Mouse (Mus musculus) adrenal gland, adult 8-10 months (tissue): ENCODE data around the gene Reep6. TPM values are rescaled to one million over a fixed set of nuclear protein-coding genes. Genes with fewer than 3 reads are reported as not detected.

Experiments
- DNase-seq: peaks from one replicate; pipeline ENCODE4 v3.0.0; 2022
- total RNA-seq, 4 experiments: library from RNA; stranded (reverse); gene quantifications; 2 replicates each; pipeline ENCODE4 v1.2.4; 2022

Reep6 gene
- total RNA-seq, 4 experiments from 2014 or later: 5.1 to 6.6 (median 5.9) TPM

- DNase-seq: no peak
Measured at GRCm38 (mm10) chr10:80301256-80302081, 28.3 kb upstream of the Reep6 start.

- DNase-seq: no peak
Measured at GRCm38 (mm10) chr10:80302082-80302355, 27.7 kb upstream of the Reep6 start.

DNA sequence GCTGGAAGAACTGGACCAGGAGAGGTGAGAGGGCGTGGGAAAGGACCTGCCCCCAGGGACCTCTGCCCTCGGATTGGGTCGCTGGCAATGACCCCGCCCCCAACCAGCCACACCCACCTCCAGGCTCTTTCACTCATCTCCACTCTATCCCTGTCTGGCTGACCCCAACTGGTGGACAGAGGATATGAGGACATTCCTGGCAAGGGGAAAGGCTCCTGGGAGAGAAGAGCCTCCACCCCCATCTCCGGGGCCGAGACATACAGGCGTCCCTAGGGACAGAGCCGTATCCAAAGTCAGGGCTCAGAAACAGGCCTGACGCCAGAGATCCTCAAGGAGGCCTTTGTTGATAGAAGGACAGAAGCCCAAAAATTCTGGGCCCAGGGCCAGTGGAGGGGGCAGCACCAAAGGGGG is 27.3 kb upstream of the Reep6 start:
- DNase-seq: no peak

- no peak for DNase-seq
Measured at GRCm38 (mm10) chr10:80304458-80304857, 25.3 kb upstream of the Reep6 start.

GRCm38 (mm10) chr10:80304862-80305261 is 24.9 kb upstream of the Reep6 start:
- no peak for DNase-seq

DNA sequence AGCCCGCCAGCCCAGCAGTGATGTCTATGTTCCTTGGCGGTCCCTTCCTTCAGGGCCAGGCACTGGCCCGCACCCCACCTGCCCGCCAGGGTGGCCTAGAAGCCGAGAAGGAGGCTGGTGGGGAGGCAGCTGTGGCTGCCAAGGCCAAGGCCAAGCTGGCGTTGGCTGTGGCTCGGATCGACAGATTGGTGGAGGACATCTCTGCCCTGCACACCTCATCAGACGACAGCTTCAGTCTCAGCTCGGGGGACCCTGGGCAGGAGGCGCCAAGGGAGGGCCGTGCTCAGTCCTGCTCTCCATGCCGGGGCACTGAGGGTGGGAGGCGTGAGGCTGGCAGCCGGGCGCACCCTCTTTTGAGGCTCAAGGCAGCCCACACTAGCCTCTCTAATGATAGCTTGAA is 18.2 kb upstream of the Reep6 start:
- no peak for DNase-seq

DNA sequence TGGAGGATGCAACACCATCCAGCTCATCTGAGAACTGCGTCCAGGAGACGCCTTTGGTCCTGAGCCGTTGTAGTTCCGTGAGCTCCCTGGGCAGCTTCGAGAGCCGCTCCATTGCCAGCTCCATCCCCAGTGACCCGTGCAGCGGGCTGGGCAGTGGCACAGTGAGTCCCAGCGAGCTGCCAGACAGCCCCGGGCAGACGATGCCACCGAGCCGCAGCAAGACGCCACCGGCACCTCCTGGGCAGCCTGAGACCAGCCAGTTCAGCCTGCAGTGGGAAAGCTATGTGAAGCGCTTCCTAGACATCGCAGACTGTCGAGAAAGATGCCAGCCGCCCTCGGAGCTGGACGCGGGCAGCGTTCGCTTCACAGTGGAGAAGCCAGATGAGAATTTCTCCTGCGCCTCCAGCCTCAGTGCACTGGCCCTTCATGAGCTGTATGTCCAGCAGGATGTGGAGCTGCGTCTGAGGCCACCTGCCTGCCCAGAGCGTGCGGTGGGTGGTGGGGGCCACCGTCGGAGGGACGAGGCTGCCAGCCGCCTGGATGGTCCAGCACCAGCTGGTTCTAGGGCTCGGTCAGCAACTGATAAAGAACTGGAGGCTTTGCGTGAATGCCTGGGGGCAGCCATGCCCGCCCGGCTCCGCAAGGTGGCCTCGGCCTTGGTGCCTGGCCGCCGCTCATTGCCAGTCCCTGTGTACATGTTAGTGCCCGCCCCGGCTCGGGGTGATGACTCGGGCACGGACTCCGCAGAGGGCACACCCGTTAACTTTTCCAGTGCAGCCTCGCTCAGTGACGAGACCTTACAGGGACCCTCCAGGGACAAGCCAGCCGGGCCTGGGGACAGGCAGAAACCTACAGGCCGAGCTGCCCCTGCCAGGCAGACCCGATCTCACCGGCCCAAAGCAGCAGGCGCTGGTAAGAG is 16.9 kb upstream of the Reep6 start:
- DNase-seq: no peak

- no peak for DNase-seq
Measured at GRCm38 (mm10) chr10:80313627-80314201, 16.0 kb upstream of the Reep6 start.

DNA sequence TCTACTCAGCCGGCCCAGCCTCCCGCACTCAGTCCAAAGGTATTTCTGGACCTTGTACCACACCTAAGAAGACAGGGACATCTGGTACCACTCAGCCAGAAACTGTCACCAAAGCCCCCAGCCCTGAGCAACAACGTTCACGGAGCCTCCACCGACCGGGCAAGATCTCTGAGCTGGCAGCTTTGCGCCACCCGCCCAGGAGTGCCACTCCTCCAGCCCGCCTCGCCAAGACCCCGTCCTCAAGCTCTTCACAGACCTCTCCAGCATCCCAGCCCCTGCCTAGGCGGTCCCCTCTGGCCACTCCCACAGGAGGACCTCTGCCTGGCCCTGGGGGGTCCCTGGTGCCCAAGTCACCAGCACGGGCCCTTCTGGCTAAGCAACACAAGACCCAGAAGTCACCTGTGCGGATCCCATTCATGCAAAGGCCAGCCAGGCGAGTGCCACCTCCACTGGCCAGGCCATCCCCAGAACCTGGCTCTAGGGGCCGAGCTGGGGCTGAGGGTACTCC is 15.2 kb upstream of the Reep6 start:
- DNase-seq: no peak

DNA sequence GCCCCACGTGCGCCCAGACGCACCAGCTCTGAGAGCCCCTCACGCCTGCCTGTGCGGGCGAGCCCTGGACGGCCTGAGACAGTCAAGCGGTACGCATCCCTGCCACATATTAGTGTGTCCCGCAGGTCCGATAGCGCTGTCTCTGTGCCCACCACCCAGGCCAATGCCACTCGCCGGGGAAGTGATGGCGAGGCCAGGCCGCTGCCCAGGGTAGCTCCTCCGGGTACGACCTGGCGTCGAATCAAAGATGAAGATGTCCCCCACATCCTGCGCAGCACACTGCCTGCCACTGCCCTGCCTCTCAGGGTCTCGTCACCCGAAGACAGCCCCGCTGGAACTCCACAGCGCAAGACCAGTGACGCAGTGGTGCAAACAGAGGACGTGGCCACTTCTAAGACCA is 14.4 kb upstream of the Reep6 start:
- no peak for DNase-seq

GRCm38 (mm10) chr10:80316359-80316781 is 13.4 kb upstream of the Reep6 start:
- DNase-seq: no peak

GRCm38 (mm10) chr10:80317011-80317410 is 12.7 kb upstream of the Reep6 start:
- no peak for DNase-seq

- peak; percentile 90 for DNase-seq
Measured at GRCm38 (mm10) chr10:80320340-80320760, 9.4 kb upstream of the Reep6 start, which contains the start of gene 2310011J03Rik. Gene 2310011J03Rik (minus strand): TSS chr10:80320537.

DNA sequence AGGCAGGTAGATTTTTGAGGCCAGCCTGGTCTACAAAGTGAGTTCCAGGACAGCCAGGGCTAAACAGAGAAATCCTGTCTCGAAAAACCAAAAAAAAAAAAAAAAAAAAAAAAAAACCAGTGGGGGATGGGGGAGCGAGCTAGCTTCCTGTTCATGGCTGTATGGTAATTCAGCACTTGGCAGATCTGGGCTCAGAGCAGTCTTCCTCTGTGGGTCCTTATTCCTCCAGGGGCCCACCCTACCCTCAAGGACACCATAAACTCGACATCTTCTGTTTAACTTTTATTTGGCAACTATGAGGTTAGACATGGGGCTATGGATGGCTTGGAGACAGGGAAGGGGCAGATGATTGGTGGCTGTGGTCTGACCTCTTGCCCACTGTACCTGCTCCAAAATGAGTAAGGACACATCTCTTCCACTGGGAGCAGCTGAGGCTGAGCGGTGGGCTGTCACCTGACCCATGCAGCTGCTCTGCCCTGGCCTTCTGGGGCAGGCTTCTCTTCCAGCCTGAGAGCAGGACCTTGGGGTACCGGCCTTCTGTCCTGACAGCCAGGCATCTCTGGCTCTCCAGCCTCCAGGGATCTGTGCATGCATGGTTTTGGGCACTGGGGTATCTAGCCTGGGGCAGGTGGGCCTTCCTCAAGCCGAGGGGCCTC is 8.6 kb upstream of the Reep6 start:
- DNase-seq: no peak

- DNase-seq: no peak
Measured at GRCm38 (mm10) chr10:80321670-80322581, 7.8 kb upstream of the Reep6 start.

- DNase-seq: no peak
Measured at GRCm38 (mm10) chr10:80322811-80323211, 6.9 kb upstream of the Reep6 start.

- DNase-seq: peak; percentile 76
Measured at GRCm38 (mm10) chr10:80323261-80324119, 6.3 kb upstream of the Reep6 start.

DNA sequence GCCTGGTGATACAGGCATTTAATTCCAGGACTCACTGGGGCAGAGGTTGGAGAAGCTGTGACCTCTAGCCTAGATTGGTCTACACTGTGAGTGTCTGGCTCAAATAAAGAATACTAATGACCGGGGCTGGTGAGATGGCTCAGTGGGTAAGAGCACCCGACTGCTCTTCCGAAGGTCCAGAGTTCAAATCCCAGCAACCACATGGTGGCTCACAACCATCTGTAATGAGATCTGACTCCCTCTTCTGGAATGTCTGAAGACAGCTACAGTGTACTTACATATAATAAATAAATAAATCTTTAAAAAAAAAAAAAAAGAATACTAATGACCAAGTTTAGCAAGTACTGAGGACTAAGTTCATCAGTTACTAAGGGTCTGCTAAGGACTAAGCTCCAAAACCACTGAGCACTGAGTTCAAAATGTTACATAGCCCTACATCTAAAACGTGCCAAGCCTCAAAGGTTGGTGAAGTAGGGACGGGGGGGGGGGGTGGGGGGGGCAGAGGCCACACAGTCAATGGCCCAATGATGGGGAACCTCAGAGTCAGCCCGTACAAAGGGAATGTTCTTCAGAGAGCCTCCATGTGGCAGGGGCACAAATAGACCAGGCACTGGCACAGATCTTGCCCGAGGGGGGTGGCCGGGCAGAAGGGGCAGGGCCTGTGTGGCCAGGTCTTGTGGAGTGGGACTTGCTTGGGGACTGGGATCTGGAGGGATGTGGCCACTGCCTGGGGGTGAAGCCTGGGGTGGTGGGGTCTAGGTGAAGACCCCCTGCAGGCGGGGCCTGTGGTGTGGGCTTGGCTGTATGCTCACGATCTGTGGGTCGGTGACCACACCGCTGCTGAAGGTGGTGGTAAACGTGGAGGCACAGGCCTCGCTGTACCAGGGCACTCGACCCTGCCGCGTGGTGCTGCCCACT is 5.4 kb upstream of the Reep6 start:
- no peak for DNase-seq

DNA sequence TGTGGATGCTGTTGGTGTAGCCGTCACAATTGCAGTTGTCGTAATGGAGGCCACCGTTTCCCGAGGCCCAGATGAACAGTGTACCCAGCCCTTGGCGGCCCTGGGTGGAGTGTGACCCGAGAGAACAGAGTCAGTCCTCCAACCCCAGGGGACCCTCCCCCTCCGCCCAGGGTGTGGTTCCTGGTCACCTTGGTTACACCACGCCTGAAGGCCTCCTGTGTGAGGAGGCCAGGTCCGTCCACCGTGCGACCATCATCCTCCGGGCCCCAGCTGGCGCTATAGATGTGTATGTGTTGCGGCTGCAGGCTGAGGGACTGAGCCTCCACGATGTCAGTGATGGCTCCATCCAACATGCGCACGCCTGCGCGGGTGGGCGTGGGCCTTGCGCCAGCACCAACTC is 4.7 kb upstream of the Reep6 start:
- DNase-seq: no peak
